Mouse (Mus musculus) heart, embryonic 10.5 days (tissue): Measurements from ENCODE around the gene Adgrg6. TPM values are rescaled to one million over a fixed set of nuclear protein-coding genes. Genes with fewer than 3 reads are reported as not detected.
A peak's percentile ranks its signal among the peaks of the same experiment; 100 is the strongest.

Experiments
- DNase-seq: peaks from one replicate; pipeline ENCODE4 v3.0.0-alpha.2; 2017; ENCODE audit warnings: low spot score
- H3K27ac ChIP-seq: fragments of 300-500 bp; sonication (generic); 2 replicates; pipeline ENCODE4 v1.5.1; 2016; ENCODE audit warnings: mild to moderate bottlenecking
- H3K27me3 ChIP-seq: fragments of 300-500 bp; sonication (generic); 2 replicates; pipeline ENCODE4 v1.6.1; 2016; ENCODE audit warnings: mild to moderate bottlenecking; ENCODE audit not compliant: poor library complexity, insufficient read depth, severe bottlenecking
- H3K36me3 ChIP-seq: fragments of 300-500 bp; sonication (generic); 2 replicates; pipeline ENCODE4 v1.6.1; 2016; ENCODE audit warnings: mild to moderate bottlenecking, moderate library complexity
- H3K4me1 ChIP-seq: fragments of 300-500 bp; sonication (generic); 2 replicates; pipeline ENCODE4 v1.6.1; 2016; ENCODE audit warnings: mild to moderate bottlenecking
- H3K4me3 ChIP-seq: fragments of 300-500 bp; sonication (generic); 2 replicates; pipeline ENCODE4 v1.5.1; 2016; ENCODE audit warnings: mild to moderate bottlenecking, moderate library complexity
- H3K9me3 ChIP-seq: fragments of 300-500 bp; sonication (generic); 2 replicates; pipeline ENCODE4 v1.6.1; 2016; ENCODE audit warnings: mild to moderate bottlenecking, moderate library complexity
- WGBS: fragments of 180-500 bp; shearing (Covaris S2); methylation state at CpG from one replicate; pipeline ENCODE4 v1.1.7; 2016; 5-methylcytosine and 5-hydroxymethylcytosine counted together
- polyA plus RNA-seq: library from polyadenylated mRNA; unstranded; fragments of >200 nt; fragmentation: Nextera tagmentation; extraction: Ambion mirVana; gene quantifications from 2 replicates; pipeline ENCODE4 v1.2.1, GENCODE M21; 2016

Adgrg6 gene
- polyA plus RNA-seq, 1 experiment from 2014 or later = 11.1 TPM

GRCm38 (mm10) chr10:14476393-14476792 is 69.1 kb downstream of the Adgrg6 start:
- no peak overlapping the region for H3K4me3 ChIP-seq
- H3K27ac ChIP-seq = no peak overlapping the region
- no peaks in the 10 kb centered on the region for H3K9me3 ChIP-seq
- H3K4me1 ChIP-seq = peaks cover 11% of the 10 kb centered on the region; the same call in 1 of the 2 replicates
- no peaks in the 10 kb centered on the region for H3K36me3 ChIP-seq
- WGBS = 47% methylated on average over 1 of the region's 1 CpGs
- no peaks in the 10 kb centered on the region for H3K27me3 ChIP-seq
- no peak for DNase-seq

DNA sequence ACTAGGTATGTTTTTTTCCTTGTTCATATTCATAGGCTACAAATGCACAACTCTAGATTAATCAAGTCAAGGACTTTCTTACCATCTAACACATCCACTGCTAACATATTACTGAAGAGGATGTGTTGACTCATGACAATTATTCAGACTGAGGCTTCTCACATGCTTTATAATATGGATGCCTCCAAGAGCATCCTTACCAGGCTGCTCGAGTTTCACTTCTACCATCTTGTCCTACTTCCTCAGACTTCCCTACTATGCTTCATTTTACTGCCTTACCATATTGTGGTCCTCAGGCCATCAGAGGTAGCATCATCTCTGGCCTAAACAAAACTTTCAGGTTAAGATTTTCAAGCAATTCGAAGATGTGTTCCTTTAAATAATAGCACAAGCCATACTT is 69.8 kb downstream of the Adgrg6 start:
- 88% methylated on average over 2 of the region's 2 CpGs for WGBS
- Histone ChIP-seq H3K36me3 (no peaks in the 10 kb centered on the region), H3K9me3 (no peaks in the 10 kb centered on the region), H3K4me3 (no peak overlapping the region), H3K27me3 (no peaks in the 10 kb centered on the region), H3K27ac (no peak overlapping the region), H3K4me1 (peaks cover 11% of the 10 kb centered on the region; the same call in 1 of the 2 replicates)
- DNase-seq = no peak

- Histone ChIP-seq H3K9me3 (no peaks in the 10 kb centered on the region), H3K36me3 (no peaks in the 10 kb centered on the region), H3K4me1 (peaks cover 11% of the 10 kb centered on the region; the same call in 1 of the 2 replicates), H3K4me3 (no peak overlapping the region), H3K27me3 (no peaks in the 10 kb centered on the region), H3K27ac (no peak overlapping the region)
- 58% methylated on average over 8 of the region's 8 CpGs for WGBS
- DNase-seq = no peak
Measured at GRCm38 (mm10) chr10:14474541-14475305, 70.7 kb downstream of the Adgrg6 start.

- no peak overlapping the region for H3K4me3 ChIP-seq
- 0 out of 2 replicates have a peak, but pooled peaks cover 5% of the 10 kb centered on the region for H3K4me1 ChIP-seq
- no peak overlapping the region for H3K27ac ChIP-seq
- H3K36me3 ChIP-seq = no peaks in the 10 kb centered on the region
- DNase-seq = no peak
- H3K27me3 ChIP-seq = no peaks in the 10 kb centered on the region
- no peaks in the 10 kb centered on the region for H3K9me3 ChIP-seq
- 64% methylated on average over 5 of the region's 5 CpGs for WGBS
Measured at GRCm38 (mm10) chr10:14471039-14471550, 74.4 kb downstream of the Adgrg6 start.

GRCm38 (mm10) chr10:14468623-14469022 is 76.8 kb downstream of the Adgrg6 start:
- no peak for DNase-seq
- 60% methylated on average over 10 of the region's 10 CpGs for WGBS
- no peak overlapping the region for H3K27ac ChIP-seq

GRCm38 (mm10) chr10:14463796-14464511 is 81.5 kb downstream of the Adgrg6 start:
- no peak overlapping the region for H3K27ac ChIP-seq
- DNase-seq = no peak
- H3K4me3 ChIP-seq = no peak overlapping the region
- H3K27me3 ChIP-seq = no peaks in the 10 kb centered on the region
- WGBS = 70% methylated on average over 4 of the region's 4 CpGs
- peaks cover 9% of the 10 kb centered on the region; the same call in 1 of the 2 replicates for H3K4me1 ChIP-seq
- H3K36me3 ChIP-seq = no peaks in the 10 kb centered on the region
- no peaks in the 10 kb centered on the region for H3K9me3 ChIP-seq

More at GRCm38 (mm10) chr10:14468623-14469022, 76.8 kb downstream of the Adgrg6 start:
- Histone ChIP-seq H3K27me3 (no peaks in the 10 kb centered on the region), H3K9me3 (no peaks in the 10 kb centered on the region), H3K4me3 (no peak overlapping the region), H3K36me3 (no peaks in the 10 kb centered on the region), H3K4me1 (no peaks in the 10 kb centered on the region)

DNA sequence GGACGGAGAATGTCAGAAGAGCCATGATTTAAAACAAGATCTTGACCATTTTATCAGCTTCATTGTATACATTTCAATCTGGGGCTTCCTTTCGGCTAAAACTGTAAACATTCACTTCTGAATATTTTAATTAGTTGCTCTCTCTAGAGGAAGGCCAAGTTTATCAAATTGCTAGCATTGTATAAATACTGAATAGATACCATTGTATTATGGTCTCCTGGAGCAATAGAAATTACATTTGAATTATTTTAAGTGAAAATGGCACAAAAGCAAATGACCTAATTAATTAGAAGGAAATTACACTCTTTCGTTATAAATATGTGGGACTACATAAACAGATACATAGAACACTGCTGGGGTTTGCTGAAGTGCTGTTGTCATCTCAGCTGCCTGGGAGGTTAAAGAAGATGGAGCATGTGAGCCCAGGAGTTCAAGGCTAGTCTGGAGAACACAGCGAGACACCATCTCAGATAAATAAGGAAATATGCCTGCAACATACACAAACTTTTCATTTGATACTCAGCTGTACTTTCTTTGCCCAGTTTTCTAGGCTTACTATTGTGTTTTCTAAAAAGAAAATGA is 84.4 kb downstream of the Adgrg6 start:
- Histone ChIP-seq H3K9me3 (no peaks in the 10 kb centered on the region), H3K4me3 (no peak overlapping the region), H3K27ac (peak overlapping the region; percentile 52; the same call in 1 of the 2 replicates), H3K36me3 (no peaks in the 10 kb centered on the region), H3K4me1 (peaks cover 9% of the 10 kb centered on the region; the same call in 1 of the 2 replicates), H3K27me3 (no peaks in the 10 kb centered on the region)
- DNase-seq = no peak
- 47% methylated on average over 4 of the region's 4 CpGs for WGBS

DNA sequence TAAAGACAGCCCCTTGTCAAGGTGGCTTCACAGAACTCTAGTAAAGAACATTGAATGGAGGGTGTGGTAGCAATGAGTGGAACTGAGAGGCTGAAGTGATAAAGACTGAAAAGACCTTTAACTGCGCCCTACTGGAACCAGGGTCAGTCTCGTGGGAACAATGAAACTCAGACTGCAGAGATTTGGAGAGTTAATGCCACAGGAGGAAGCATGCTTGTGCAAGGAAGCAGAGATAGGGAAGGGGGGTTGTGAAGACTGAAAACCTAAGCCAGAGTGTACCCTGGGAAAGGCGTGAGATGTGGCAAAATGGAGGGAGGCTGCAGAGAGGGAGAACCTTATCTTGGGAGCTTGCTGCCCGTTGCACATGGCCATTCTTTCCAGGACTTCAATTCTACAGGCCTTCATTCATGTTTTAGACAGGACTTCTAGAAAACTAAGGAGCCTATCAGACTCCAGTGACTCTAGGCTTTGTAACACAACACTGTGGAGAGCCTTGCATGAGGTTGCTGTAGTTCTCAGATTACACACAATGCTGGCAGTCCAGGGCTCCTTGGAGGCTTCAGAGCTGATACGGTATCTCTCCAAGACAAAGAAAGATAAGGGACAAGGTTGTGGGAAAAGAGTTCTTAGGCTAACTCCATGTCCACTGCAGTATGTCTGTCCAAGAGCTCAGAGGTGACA is 85.1 kb downstream of the Adgrg6 start:
- DNase-seq = peak; percentile 78
- Histone ChIP-seq H3K36me3 (no peaks in the 10 kb centered on the region), H3K27ac (peak overlapping the region; percentile 52; the same call in 1 of the 2 replicates), H3K4me3 (no peak overlapping the region), H3K27me3 (no peaks in the 10 kb centered on the region), H3K9me3 (no peaks in the 10 kb centered on the region), H3K4me1 (peaks cover 9% of the 10 kb centered on the region; the same call in 1 of the 2 replicates)
- WGBS = 21% methylated on average over 5 of the region's 5 CpGs

DNA sequence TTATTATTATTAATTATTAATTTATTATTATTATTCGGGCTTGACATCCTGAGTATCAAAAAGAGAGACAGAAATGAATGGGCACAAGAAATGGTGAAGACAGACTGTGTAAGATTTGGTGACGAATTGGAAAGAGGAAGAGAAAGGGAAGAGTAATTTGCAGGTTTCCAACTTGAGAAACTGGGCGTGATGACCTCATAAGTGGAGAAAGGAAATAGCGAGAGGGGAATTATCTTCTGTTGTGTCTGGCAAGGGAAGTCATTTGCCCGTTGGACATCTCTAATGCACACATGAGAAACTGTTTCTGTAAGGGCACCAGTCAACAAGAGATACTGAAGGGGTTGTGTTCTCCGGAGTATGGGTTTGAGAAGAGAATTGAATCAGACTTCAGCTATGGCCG is 85.6 kb downstream of the Adgrg6 start:
- Histone ChIP-seq H3K4me3 (no peak overlapping the region), H3K4me1 (peaks cover 9% of the 10 kb centered on the region; the same call in 1 of the 2 replicates), H3K36me3 (no peaks in the 10 kb centered on the region), H3K9me3 (no peaks in the 10 kb centered on the region), H3K27ac (peak overlapping the region; percentile 52; the same call in 1 of the 2 replicates), H3K27me3 (no peaks in the 10 kb centered on the region)
- WGBS = 49% methylated on average over 7 of the region's 7 CpGs
- DNase-seq = no peak

DNA sequence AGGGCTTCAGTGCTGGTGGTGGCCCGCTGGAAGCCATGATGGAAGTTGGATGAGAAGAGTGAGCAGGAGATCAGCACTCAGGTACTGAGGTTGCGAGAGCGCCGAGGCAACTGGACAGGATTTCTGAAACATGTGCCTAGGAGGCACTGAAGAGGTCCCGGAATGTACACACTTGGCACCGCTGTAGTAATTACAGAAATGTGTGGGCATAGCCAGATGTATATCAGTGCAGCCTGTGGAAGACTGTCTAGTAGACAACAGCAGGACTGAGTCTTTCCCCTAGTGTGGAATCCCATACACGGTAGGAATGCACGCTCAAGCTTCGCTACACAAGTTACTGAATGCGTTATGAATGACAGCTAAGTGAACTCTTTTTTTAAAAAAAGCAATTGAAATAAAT is 86.1 kb downstream of the Adgrg6 start:
- Histone ChIP-seq H3K4me1 (peaks cover 9% of the 10 kb centered on the region; the same call in 1 of the 2 replicates), H3K4me3 (no peak overlapping the region), H3K27ac (no peak overlapping the region), H3K9me3 (no peaks in the 10 kb centered on the region), H3K36me3 (no peaks in the 10 kb centered on the region), H3K27me3 (no peaks in the 10 kb centered on the region)
- DNase-seq = no peak
- 91% methylated on average over 10 of the region's 10 CpGs for WGBS

- no peak for DNase-seq
- Histone ChIP-seq H3K27me3 (no peaks in the 10 kb centered on the region), H3K36me3 (no peaks in the 10 kb centered on the region), H3K4me1 (no peaks in the 10 kb centered on the region; the same call in 1 of the 2 replicates), H3K27ac (no peak overlapping the region), H3K4me3 (no peak overlapping the region), H3K9me3 (no peaks in the 10 kb centered on the region)
- 80% methylated on average over 4 of the region's 4 CpGs for WGBS
Measured at GRCm38 (mm10) chr10:14454481-14454880, 91.0 kb downstream of the Adgrg6 start.

GRCm38 (mm10) chr10:14451811-14452210 is 93.6 kb downstream of the Adgrg6 start:
- no peak overlapping the region for H3K27ac ChIP-seq
- H3K27me3 ChIP-seq = no peaks in the 10 kb centered on the region
- no peak overlapping the region for H3K4me3 ChIP-seq
- H3K4me1 ChIP-seq = no peaks in the 10 kb centered on the region
- H3K9me3 ChIP-seq = no peaks in the 10 kb centered on the region
- 32% methylated on average over 3 of the region's 3 CpGs for WGBS
- no peaks in the 10 kb centered on the region for H3K36me3 ChIP-seq
- no peak for DNase-seq
